Mouse (Mus musculus) liver, postnatal 0 days (tissue): Measurements from ENCODE around the gene Tfb1m.

Experiments
- CTCF ChIP-seq: sonication (generic); IDR thresholded peaks from 2 replicates; pipeline ENCODE4 v1.5.1; 2016; ENCODE audit warnings: antibody characterized with exemption, low read depth
- EP300 ChIP-seq: IDR thresholded peaks from 2 replicates; pipeline ENCODE4 v1.6.1; 2016; ENCODE audit warnings: antibody characterized with exemption, low read depth, mild to moderate bottlenecking

GRCm38 (mm10) chr17:3499468-3499867, 58.1 kb downstream of the Tfb1m start:
- TF ChIP-seq CTCF (no peak), EP300 (no peak)
